Mouse (Mus musculus) cerebellum, adult 8-10 months (tissue): ENCODE data around the gene Aspn.

Experiments used
- DNase-seq: peaks from one replicate; pipeline ENCODE4 v3.0.0; 2022

Gene Aspn

GRCm38 (mm10) chr13:49544279-49544678, at the start of gene Aspn:
Gene Aspn (plus strand): TSS chr13:49544443.
- no peak for DNase-seq

- no peak for DNase-seq
Measured at GRCm38 (mm10) chr13:49504510-49504909, 39.7 kb upstream of the Aspn start, which contains the start of gene Ecm2. Gene Ecm2 (plus strand): TSS chr13:49504810.

- no peak for DNase-seq
Measured at GRCm38 (mm10) chr13:49505776-49506175, 38.5 kb upstream of the Aspn start.

- no peak for DNase-seq
Measured at GRCm38 (mm10) chr13:49507176-49507575, 37.1 kb upstream of the Aspn start.

- no peak for DNase-seq
Measured at GRCm38 (mm10) chr13:49518761-49519160, 25.5 kb upstream of the Aspn start.

GRCm38 (mm10) chr13:49526235-49526634, 18.0 kb upstream of the Aspn start:
- no peak for DNase-seq

- no peak for DNase-seq
Measured at GRCm38 (mm10) chr13:49530636-49531035, 13.6 kb upstream of the Aspn start.

GRCm38 (mm10) chr13:49536946-49537345, 7.3 kb upstream of the Aspn start:
- no peak for DNase-seq

- DNase-seq, result no peak
Measured at GRCm38 (mm10) chr13:49538693-49539092, 5.5 kb upstream of the Aspn start.

GRCm38 (mm10) chr13:49545646-49546045, 1.4 kb downstream of the Aspn start:
- no peak for DNase-seq

GRCm38 (mm10) chr13:49546517-49546916, 2.3 kb downstream of the Aspn start:
- no peak for DNase-seq

GRCm38 (mm10) chr13:49547563-49548150, 3.4 kb downstream of the Aspn start:
- DNase-seq, result no peak

GRCm38 (mm10) chr13:49549616-49550015, 5.4 kb downstream of the Aspn start:
- DNase-seq, result no peak

- DNase-seq, result no peak
Measured at GRCm38 (mm10) chr13:49554519-49554918, 10.3 kb downstream of the Aspn start.

GRCm38 (mm10) chr13:49556203-49556602, 12.0 kb downstream of the Aspn start:
- no peak for DNase-seq

GRCm38 (mm10) chr13:49556924-49557323, 12.7 kb downstream of the Aspn start:
- no peak for DNase-seq

GRCm38 (mm10) chr13:49559185-49559584, 14.9 kb downstream of the Aspn start:
- no peak for DNase-seq

- DNase-seq, result no peak
Measured at GRCm38 (mm10) chr13:49560886-49561285, 16.6 kb downstream of the Aspn start.

GRCm38 (mm10) chr13:49564347-49564746, 20.1 kb downstream of the Aspn start:
- no peak for DNase-seq

- no peak for DNase-seq
Measured at GRCm38 (mm10) chr13:49570371-49570770, 26.1 kb downstream of the Aspn start.

- DNase-seq, result no peak
Measured at GRCm38 (mm10) chr13:49571418-49571817, 27.2 kb downstream of the Aspn start.

- DNase-seq, result no peak
Measured at GRCm38 (mm10) chr13:49581541-49582530, 37.6 kb downstream of the Aspn start, which contains the start of gene Omd. Gene Omd (plus strand): TSS chr13:49582462.

GRCm38 (mm10) chr13:49583859-49584258, 39.6 kb downstream of the Aspn start:
- DNase-seq, result no peak
